Mouse (Mus musculus) layer of hippocampus, adult 11-12 months (tissue): ENCODE data around the gene Ccdc185.
A peak's percentile ranks its signal among the peaks of the same experiment; 100 is the strongest.

ENCODE experiments used
- DNase-seq: peaks from one replicate; pipeline ENCODE4 v3.0.0; 2022; ENCODE audit warnings: low spot score

Gene Ccdc185

DNA sequence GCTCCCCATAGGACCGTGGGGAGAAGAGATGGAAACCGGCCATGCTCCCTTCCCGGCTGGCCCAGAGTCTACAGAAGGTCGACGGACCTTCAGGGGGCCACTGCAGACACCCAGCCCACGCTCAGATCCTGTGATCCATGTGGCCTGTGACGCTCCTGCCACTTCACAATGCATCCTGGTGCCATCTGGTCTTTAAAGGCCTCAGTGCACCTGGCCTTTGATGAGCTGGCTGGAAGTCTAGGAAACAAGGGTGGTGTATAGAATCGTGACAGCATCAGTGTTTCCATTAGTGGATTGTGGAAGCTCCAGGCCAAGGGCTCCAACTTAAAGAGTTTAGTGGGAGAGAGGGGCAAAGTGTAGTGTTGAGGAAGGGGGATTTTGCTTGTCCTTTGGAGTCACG is at the start of gene Ccdc185:
Gene Ccdc185, minus strand, starts transcription at position 101 of the 400 bp plus-strand sequence.
- DNase-seq, result no peak

DNA sequence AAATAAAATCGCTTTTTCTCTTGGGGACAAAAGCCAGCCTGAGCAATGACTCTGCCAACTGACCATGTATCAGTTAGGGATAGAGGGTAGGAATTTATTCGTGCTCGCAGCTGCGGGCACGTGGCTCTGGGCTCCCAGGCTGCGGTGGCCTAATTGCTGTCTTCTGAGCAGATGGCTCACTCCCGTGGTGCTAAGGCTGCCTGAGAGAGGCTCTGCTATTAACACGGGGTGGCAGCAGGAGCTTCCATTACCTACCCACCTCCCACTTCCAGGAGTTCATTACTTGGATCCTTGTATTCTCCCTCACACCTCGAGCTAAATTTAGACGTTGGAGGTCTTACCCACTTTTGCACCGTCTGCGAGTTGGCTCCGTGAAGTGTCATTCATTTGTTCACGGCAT is 48.1 kb upstream of the Ccdc185 start:
- peak; percentile 39 for DNase-seq

DNA sequence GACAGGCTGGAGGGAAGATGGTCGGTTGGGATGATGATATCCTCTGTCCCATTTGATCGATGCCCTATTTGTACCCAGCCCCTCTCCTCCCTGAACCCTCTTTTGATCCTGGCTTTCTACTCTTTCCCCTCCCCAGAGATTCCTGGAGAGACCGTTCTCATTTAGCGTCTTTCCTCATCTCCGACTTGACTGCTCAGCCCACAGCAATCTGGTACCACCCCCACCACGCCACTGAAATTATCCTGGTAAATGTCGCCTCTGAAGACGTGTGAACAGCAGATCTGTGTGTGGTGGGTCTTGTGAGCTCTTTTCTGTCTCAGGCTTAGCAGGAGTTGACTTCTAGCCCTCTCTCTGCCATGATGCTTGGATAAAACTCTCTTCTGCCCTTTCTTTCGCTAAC is 45.6 kb upstream of the Ccdc185 start:
- peak; percentile 37 for DNase-seq

DNA sequence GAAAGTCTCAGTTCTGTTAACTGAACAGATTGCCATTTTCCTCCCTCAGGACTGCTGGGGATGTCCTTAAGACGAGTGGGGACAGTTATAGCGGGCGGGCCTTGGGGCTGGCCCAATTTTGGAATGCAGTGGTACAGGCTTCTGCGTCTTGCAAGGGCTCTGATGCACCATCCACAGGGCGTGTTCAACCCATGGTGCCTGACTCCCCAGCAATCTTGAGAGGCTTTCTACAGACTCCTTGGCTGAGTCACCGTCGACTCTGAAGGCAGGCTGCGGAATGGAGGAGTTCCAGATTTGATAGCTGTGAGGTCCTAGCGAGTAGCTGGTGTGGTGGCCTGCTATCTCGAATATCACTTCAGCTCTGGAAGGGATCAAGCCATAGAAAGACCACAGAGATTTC is 45.2 kb upstream of the Ccdc185 start:
- DNase-seq, result no peak

DNA sequence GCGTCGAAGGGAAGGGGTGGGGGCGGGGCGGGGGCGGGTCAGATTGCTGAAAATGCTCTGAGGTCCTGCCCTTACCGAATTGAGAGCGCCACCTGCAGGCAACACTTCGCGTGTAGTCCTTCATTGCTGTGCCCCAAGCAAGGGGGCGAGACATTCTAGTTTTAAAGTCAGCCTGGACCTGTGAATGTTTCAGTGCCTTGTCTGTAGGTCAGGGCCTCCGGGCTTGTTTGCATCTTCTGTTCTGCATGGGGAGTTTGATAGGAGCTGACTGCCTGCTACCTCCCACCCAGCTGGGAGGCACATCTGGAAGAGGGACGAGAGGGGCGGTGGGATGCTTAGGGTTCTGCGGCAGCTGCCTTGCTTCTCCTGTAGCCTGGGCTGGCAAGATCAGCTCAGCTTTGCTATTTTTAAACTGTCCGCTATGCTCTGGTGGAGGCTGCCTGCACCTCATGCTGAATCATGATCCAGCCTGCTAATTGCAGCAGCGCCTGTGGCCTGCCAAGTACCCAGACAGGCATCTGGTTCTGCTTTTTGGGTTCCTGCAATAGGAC is 43.6 kb upstream of the Ccdc185 start:
- peak; percentile 78 for DNase-seq

DNA sequence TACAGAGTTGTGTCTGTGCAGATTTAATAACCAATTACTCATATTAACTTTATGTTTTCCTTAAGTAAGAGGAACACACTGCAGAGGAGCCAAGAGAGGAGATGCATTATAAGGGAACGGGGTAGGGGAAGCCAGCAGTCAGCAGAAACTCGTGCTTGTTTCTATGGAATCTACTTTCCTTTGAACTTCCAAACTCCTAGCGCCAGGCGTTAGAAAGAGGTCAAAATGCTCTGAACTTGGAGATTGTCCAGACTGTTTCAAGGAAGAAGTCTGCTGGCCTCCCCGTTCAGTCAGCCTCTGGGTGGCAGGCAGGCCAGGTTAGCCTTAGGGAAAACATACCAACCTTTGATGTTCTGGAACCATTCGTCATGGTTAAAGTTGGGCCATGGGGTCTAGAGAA is 39.9 kb upstream of the Ccdc185 start:
- no peak for DNase-seq

DNA sequence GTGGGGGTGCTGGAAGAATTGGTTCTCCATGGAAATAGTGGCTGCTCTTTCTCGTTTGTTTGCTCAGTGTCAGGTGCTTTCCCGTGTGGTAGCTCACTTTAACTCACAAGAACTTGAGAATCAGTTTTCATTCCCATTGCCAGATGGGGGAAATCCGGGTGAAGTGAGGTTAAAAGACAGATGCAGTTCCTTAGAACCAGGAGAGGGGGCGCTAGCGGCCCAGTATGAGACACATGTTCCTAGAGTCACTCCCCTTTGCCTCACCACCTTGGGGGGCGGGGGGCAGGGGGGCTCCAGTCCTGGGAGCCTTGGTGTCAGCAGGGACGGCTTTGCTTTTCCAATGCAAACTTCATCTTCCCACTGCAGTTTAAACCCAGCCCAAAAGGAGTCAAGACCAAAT is 38.0 kb upstream of the Ccdc185 start:
- no peak for DNase-seq

DNA sequence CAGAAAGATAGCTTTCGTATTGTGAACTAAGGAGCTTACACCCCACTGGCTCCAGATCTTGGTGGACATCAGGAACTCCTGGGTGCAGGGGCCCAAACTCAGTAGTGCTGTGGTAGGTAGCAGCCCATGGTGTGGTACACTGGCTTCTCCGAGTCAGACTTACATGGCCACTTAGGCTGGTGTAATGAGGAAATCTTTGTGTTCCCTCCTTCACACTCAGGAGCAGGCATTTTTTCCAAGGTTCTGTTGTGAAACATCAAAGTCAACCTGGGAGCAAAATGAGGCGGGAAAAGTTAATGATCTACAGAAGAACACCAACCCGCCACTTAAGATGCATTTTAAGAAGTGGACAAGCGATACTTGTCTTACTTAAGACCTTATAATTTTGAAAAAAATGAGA is 36.5 kb upstream of the Ccdc185 start:
- no peak for DNase-seq

DNA sequence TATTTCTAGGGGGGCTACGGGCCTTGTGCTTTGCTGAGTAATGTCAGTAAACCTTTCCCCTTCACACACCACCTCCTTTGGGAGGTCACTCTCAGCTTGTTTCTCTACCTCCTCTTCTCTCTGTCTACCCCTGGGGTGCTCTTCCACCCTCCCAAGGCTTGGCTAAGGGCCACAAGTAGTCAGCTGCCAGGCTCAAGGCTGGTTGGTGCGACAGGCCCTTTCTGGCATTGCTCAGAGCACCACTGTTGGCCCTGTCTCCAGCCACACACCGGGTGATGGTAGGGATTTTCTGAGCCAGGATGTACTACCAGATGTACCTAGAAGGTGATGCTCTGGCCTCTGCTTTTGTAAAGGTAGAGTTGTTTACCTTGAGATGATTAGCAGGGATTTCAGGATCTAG is 35.8 kb upstream of the Ccdc185 start:
- DNase-seq, result no peak

DNA sequence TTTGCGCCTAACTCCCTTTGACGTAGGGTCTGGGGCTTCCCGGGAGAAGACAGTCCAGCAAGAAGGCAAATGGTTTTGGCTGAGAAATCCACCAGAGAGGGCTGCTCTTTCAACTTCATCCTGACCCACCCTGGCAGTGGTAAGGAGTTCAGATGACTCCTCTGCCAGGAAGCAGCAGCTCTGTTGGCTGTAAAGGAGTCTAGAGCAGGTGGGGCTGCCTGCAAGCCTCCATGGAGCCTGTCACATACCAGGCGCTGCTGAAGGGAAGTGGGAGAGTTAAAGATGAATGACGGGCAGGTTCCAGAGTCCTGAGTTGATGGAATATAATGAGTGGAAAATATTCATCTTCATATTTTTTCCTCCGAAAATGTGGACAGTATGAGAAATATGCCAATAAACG is 34.8 kb upstream of the Ccdc185 start:
- DNase-seq, result no peak

DNA sequence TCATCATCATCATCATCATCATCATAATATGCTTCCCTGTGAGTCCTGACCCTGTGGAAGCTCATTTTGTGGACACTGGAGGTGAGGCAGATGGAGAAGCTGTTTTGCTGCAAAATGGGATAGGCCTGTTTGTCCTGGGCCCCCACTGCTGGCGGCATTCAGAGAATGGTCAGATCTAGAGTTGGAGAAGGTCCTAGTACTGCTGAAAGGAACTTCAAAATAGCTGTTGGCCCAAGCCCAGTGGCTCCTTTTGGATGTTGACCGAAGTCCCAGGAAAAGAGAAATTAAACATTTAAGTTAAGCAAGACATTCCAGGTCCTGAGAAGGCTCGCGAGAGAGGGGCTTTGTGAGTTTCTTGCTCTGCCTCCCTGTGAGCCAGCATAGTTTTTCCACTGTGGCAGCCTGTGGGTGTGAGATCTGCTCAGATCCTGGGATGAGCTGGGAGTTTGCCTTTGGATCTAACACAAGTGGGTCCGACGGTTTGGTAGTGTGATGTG is 30.1 kb upstream of the Ccdc185 start:
- no peak for DNase-seq

DNA sequence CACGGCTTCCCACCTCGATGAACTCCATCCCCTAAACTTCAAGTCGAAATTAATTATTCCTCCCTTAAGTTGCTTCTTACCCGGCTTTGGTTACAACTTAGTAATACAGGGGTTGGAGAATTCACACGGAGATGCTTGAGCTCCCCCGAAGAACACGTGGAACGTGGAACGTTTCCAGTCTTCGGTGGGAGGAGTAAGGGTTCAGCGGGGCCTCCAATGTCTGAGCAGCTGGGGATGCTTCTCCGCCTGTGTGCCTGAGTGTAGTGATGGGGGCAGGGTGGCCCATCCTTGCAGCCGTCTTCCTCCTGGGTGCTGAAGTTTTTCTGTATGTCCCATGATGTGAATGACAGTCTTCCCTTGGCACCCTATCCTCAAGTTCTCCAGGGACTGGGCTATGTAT is 29.2 kb upstream of the Ccdc185 start:
- DNase-seq, result no peak

DNA sequence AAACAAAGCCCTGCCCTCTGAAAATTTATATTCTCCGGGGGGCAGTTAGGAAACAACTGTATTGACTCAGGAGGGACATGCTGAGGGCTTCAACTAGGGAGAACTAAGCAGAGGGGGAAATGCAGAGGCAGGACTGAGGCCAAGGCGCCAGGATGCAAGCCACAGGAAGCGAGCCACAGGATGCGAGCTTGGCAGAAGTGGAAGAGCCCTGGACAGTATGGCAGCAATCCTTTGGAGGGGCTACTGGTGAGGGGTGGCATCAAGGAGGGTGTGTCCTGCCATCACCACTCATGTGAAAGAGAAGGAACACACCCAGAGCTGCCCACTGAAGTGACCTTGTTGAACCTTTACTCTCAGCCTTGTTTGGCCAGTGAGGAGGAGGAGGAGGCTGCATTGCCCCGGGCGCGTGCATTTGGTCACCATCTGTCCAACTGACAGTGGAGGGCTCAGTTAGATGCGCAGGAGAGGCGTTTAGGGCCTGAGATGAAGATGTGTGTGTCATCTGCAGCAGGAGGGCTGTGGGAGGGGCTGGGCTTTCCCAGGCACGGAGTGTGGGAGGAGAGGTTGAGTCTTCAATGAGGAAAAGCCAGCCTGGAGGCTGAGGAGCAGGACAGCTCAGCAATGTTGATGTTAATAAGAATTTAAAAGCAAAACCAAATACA is 27.9 kb upstream of the Ccdc185 start:
- DNase-seq, result no peak

DNA sequence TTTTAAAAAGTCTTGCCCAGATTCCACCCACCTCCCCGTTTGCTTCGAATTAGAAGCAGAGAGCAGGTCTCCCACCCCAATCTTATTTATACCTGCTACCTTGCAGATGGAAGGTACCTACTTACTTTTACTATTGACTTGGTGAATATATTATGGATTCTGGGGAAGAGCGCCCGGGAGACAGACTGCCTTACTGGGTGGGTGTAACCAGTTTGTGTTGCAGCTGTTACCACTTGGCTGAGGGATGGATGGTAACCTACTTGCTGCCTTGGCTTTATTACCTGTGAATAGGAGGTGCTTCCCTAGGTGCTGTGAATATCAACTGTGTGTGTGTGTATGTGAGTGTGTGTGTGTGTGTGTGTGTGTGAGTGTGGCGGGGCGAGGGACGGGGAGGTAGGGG is 26.6 kb upstream of the Ccdc185 start:
- no peak for DNase-seq

DNA sequence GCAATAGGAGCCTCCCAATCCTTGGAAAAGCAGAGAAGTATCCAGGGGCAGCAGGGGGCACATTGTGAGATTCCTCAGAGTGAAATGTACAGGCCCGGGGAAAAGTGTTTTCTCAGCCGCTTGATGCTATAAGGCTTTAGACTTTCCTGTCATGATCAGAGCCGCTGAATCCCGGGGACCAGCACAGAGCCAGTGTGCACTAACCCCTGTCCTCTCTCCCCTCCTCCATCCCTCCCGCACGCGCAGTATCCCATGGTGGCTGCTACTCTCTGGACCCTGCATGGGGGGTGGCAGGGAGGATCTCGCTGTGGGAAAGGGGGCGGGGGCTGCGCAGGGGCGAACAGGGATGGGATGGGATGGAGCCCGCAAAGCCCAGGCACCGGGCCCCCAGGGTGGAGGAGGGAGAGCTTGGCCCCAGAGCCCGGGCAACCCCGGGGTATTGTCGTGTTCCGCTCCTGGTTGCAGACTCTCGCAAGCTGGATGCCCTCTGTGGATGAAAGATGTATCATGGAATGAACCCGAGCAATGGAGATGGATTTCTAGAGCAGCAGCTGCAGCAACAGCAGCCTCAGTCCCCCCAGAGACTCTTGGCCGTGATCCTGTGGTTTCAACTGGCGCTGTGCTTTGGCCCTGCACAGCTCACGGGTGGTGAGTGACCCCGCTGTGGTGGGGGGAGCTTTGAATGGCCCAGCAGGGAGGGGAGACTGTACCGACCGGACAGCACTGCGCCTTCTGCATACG is 15.7 kb upstream of the Ccdc185 start:
- DNase-seq, result peak; percentile 20

DNA sequence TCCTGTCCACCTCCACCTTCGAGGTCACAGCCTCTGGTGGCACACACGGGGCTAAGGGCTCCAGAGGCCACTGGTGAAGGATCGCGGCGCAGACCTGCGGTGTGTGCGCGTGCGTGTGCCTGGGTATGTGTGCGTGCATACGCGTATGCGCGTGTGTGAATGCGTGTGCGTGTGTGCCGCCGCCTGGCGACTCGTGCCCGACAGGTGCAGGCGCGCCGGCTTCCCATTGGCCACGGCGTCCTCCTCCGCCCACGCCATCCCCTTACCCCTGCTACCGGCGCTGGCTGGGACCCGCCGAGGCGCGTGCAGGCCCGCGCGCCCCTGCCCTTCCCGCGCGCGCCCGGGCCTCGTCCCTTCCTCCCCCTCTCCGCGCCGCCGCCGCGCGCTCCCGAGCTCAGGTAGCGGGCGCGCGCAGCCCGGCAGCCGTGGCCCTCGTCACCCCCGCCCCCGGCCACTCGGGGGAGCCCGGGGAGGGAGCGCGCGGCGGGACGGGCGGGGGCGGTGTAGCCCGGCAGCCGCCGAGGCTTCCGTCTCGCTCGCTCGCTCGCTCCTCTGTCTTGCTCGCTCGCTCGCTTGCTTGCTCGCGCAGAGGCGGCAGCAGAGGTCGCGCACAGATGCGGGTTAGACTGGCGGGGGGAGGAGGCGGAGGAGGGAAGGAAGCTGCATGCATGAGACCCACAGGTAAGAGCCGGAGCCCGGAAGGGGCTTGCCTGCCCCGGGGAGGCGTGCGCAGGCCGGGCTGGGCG is 14.9 kb upstream of the Ccdc185 start, which contains the start of gene Susd4:
Gene Susd4, plus strand, starts transcription at position 145 of the 746 bp plus-strand sequence.
- peak; percentile 87 for DNase-seq

DNA sequence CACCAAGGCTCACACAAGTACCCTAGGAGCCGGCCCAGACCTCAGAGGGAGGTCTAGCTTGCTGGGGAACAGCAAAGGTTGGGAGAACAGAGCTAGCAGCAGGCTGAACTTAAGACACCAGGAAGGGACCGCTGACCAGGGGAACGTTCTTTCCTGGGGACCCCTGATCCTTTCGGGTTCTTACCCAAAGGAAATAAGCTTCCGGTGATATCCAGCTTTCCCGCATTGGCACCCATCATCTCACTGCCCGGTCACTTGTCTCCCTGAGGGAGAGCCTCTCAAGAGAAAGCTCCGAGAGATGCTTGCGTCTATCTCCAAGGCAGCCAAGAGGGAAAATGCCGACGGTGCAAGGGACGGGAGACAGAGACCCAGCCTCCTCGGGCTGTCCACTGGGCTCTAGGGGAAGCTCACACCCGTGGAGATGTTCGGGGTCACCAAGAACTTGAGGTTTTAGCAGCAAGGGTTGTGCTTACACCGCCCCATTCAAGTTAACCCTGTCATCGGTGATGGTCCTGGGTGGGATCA is 14.3 kb upstream of the Ccdc185 start:
- DNase-seq, result no peak

DNA sequence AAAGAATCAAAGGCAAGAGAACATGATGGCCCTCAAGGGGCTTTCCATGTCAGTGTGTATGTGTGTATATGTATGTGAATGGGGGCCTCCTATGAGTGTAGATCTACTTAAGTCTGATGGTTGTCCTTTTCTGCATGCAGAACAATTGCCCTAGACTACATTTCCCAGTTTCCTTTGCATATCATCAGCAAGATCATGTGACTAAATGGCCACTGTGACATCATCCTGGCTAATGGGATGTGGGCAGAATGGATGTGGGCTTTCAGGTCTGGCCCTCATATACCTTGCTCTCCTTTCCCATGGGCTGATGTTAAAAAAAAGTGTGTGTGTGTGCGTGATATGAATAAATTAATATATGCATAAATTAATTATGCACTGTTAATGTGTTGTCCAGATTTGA is 9.8 kb upstream of the Ccdc185 start:
- no peak for DNase-seq

DNA sequence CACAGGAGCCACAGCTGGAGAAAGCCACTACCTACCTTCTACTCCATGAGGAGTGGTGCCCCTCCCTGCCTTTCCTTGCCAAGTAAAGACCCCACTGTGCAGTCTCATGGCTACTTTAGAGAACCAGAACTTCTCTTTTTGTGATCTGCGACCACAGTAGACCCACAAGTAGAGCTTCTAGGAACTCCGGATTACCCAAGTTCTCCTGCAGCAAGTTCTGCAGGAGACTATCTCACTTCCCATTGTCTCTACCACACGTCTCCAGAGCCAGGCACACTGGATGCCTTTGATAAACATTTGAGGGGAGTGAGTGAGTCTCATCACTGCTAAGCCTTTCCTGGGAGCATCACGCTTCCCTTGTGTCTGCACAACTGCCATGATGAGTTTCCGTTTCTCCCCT is 5.9 kb upstream of the Ccdc185 start:
- no peak for DNase-seq

DNA sequence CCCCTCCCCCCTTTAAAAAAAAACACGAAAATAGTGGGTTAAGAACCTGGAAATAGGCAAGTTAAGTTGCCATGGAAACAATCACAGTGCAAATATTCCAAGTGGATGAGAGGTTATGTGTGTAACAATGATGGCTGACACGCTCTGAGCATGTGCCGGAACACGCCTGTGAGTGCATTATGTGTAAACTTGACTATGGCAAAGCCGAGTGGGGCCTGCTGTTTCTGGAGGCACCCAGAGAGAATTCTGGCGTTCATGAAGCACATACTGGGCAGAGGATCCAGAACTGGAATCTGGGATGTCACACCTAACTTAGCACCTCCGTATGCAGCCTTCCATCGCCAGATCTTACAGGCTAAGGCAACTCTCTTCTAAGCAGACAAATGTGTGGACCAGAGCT is 4.7 kb upstream of the Ccdc185 start:
- no peak for DNase-seq

DNA sequence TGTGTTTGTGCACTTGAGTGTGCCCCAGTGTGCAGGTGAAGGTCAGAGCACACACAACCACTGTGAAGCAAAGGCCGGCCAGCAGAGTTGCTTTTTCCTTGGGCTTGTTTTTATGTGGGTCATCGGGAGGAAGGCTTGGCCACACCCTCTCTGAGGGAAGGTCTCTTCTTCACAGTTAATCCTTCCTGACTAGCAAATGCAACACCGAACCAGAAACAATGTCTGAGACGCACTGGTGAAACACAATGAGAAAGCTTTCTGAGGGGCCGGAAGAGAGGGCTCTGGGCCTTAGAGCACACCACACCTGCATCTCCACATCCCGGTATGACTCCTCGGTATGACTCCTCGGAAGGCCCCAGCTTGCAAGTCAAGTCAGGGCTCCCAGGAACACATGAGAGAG is 2.3 kb upstream of the Ccdc185 start:
- DNase-seq, result no peak

DNA sequence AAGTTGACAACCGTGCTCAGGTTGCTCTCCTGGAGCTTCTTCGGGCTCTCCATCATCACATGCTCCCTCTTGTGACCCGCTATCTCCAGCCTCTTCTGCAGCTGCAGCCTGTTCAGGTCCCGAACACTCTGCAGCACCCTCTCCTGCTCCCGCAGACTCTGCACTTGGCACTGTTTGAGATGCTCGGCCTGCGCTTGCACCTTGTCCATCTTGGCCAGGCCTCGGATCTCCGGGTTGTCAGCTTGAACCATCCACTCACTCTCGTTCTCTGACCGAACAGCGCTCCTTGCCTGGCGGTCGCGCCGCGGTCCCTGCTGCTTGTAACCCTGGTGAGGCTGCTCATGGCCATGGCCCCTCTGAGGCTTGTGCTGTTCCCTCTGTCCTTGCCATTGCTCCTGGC is 1.1 kb downstream of the Ccdc185 start:
- DNase-seq, result no peak
